ENCODE assay signal across 10 mouse cellular contexts in the genomic region with DNA sequence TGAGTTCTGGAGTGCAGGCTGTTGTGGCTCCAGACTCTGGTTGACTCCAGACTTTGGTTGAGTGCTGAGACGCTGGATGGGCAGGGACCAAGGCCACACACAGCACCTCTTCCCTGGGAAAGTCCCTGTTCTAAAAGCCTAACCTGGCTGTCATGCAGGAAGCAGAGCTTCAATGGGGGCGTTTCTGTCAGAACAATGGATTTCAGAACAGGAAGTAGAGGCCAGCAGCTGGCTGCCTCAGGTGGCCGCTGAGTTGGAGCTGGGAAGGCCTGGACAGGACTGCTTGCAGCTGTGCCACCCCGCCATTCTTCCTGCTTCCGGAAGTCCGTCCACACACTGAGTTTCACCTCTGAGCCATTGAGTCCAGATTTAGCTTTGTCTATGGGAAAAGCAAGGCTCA. TPM values are rescaled to one million over a fixed set of nuclear protein-coding genes. Genes with fewer than 3 reads are reported as not detected.
DNase-seq lines count a peak whose midpoint lies in the region; ATAC-seq and TF ChIP-seq lines count a peak whose summit lies in the region.
"Had no signal": no experiment of that assay in that cellular context is flagged by ENCODE, and none has a peak within 500 bp of the region (broad histone marks: within the 10 kb centered on the region; RNA-seq: fewer than 3 reads in every experiment).

No protein-coding gene starts in this region.

- TF ChIP-seq EP300 in stomach, postnatal 0 days (optimal IDR thresholded peaks at IDR 0.05), result no peak

- no peak for TF ChIP-seq POLR2A in spleen, adult 2 months (IDR thresholded peaks at IDR 0.05; ENCODE audit: low read depth, low read length)

- DNase-seq in adrenal gland, postnatal 14 days, result peak; percentile 63
- DNase-seq in adrenal gland, postnatal 4 days (ENCODE audit: low spot score in 2 of 2), result no peak
- DNase-seq in spleen, adult 2 months (ENCODE audit: low read depth in 1 of 2, low spot score in 2 of 2), result no peak
- DNase-seq in spleen, adult 18-20 months, result no peak
- DNase-seq in stomach, postnatal 0 days (ENCODE audit: low spot score), result no peak
- no peak for DNase-seq in cerebellum, postnatal 36 days
- no peak for DNase-seq in yolk sac, embryonic 10.5 days (ENCODE audit: low spot score)
- DNase-seq: retina, postnatal 1 day had no signal

- H3K9me3 ChIP-seq in kidney, embryonic 14.5 days (ENCODE audit: control insufficient read depth, low read length), result no peaks in the 10 kb centered on the region
- no peaks in the 10 kb centered on the region for H3K9me3 ChIP-seq in stomach, postnatal 0 days (ENCODE audit: control insufficient read depth, low read length)

- TF ChIP-seq CTCF in spleen, adult 2 months (IDR thresholded peaks at IDR 0.05; ENCODE audit: extremely low read depth, insufficient read depth, insufficient read length, insufficient replicate concordance), result no peak
- no peak for TF ChIP-seq CTCF in stomach, postnatal 0 days (IDR thresholded peaks at IDR 0.05; ENCODE audit: low read depth)

- no peak overlapping the region for H3K4me2 ChIP-seq in kidney, embryonic 14.5 days (replicated peaks; ENCODE audit: low read depth, low read length)
- H3K4me2 ChIP-seq in stomach, postnatal 0 days (replicated peaks; ENCODE audit: low read depth), result no peak overlapping the region

- ATAC-seq in kidney, embryonic 14.5 days (ENCODE audit: low FRiP score, low TSS enrichment), result no peak
- ATAC-seq in stomach, postnatal 0 days (ENCODE audit: low FRiP score, low TSS enrichment), result peak; percentile 8; the same call in 1 of the 2 replicates

- no peaks in the 10 kb centered on the region for H3K36me3 ChIP-seq in spleen, adult 2 months (ENCODE audit: control insufficient read depth, insufficient read depth, low read length)
- H3K36me3 ChIP-seq in kidney, embryonic 14.5 days (ENCODE audit: control insufficient read depth, insufficient read depth, low read length), result 0 out of 2 replicates have a peak, but pooled peaks cover 3% of the 10 kb centered on the region
- H3K36me3 ChIP-seq in stomach, postnatal 0 days (ENCODE audit: control insufficient read depth, insufficient read depth, low read length), result no peaks in the 10 kb centered on the region

- H3K9ac ChIP-seq in kidney, embryonic 14.5 days (ENCODE audit: low read depth, low read length), result no peak overlapping the region
- H3K9ac ChIP-seq in stomach, postnatal 0 days (ENCODE audit: low read length), result no peak overlapping the region

- no peaks in the 10 kb centered on the region for H3K4me1 ChIP-seq in spleen, adult 2 months (ENCODE audit: control insufficient read depth, insufficient read depth, insufficient read length)
- no peaks in the 10 kb centered on the region for H3K4me1 ChIP-seq in kidney, embryonic 14.5 days (ENCODE audit: control insufficient read depth, insufficient read depth, low read length)
- 0 out of 2 replicates have a peak, but pooled peaks cover 2% of the 10 kb centered on the region for H3K4me1 ChIP-seq in stomach, postnatal 0 days (replicated peaks; ENCODE audit: control insufficient read depth, insufficient read depth)

- WGBS in spleen, adult 2 months, result 53% methylated on average over 6 of the region's 6 CpGs
- WGBS in kidney, embryonic 14.5 days, result 57% methylated on average over 6 of the region's 6 CpGs
- WGBS in stomach, postnatal 0 days, result 60% methylated on average over 6 of the region's 6 CpGs

- H3K27me3 ChIP-seq in spleen, adult 2 months (ENCODE audit: control insufficient read depth, insufficient read depth, low read length), result no peaks in the 10 kb centered on the region
- no peaks in the 10 kb centered on the region for H3K27me3 ChIP-seq in kidney, embryonic 14.5 days (ENCODE audit: control insufficient read depth, insufficient read depth, low read length)
- no peaks in the 10 kb centered on the region for H3K27me3 ChIP-seq in stomach, postnatal 0 days (ENCODE audit: control insufficient read depth, insufficient read depth, low read length)

- 0 out of 2 replicates have a peak overlapping the region, but pooled peaks have one; percentile 8 for H3K27ac ChIP-seq in spleen, adult 2 months (ENCODE audit: insufficient read depth, low read length)
- peak overlapping the region; percentile 30; the same call in 1 of the 2 replicates for H3K27ac ChIP-seq in kidney, embryonic 14.5 days (ENCODE audit: low read depth, low read length)
- no peak overlapping the region for H3K27ac ChIP-seq in stomach, postnatal 0 days (replicated peaks)

- no peak overlapping the region for H3K4me3 ChIP-seq in spleen, adult 2 months (ENCODE audit: extremely low read depth, insufficient read depth, insufficient read length)
- no peak overlapping the region for H3K4me3 ChIP-seq in kidney, embryonic 14.5 days (ENCODE audit: low read length)
- no peak overlapping the region for H3K4me3 ChIP-seq in stomach, postnatal 0 days (ENCODE audit: low read depth, low read length)

RNA-seq across cellular contexts. Expression of gene Tnfaip8l1, which starts 7.6 kb away (rescaled TPM):
- total RNA-seq in adrenal gland, postnatal 14 days (2021), result 8.2 and 8.6 TPM in 2 replicates
- total RNA-seq in adrenal gland, postnatal 4 days (2021), result 1 to 10 TPM; 8.0 to 9.2 TPM
- polyA plus RNA-seq in spleen, adult 2 months (2012; rRNA removed), result 6.6 and 7.3 TPM in 2 replicates
- 11.4 and 11.8 TPM in 2 replicates for polyA plus RNA-seq in kidney, embryonic 14.5 days (2014; fragmentation: Nextera tagmentation; extraction: Ambion mirVana)
- 4.4 and 5.2 TPM in 2 replicates for polyA plus RNA-seq in stomach, postnatal 0 days (2015; fragmentation: Nextera tagmentation; extraction: Ambion mirVana)

RNA-seq across cellular contexts. Expression of gene Mydgf, which starts 13.9 kb away (rescaled TPM):
- total RNA-seq in adrenal gland, postnatal 14 days (2021), result 61.6 and 63.5 TPM in 2 replicates
- total RNA-seq in adrenal gland, postnatal 4 days (2021), result 10 to 100 TPM; 65.9 to 66.3 TPM
- polyA plus RNA-seq in spleen, adult 2 months (2012; rRNA removed), result 27.5 and 36.4 TPM in 2 replicates
- 80.5 and 89.2 TPM in 2 replicates for polyA plus RNA-seq in kidney, embryonic 14.5 days (2014; fragmentation: Nextera tagmentation; extraction: Ambion mirVana)
- 77.0 and 83.0 TPM in 2 replicates for polyA plus RNA-seq in stomach, postnatal 0 days (2015; fragmentation: Nextera tagmentation; extraction: Ambion mirVana)

RNA-seq across cellular contexts. Expression of gene Sema6b, which starts 29.7 kb away (rescaled TPM):
- 11.9 and 15.2 TPM in 2 replicates for total RNA-seq in adrenal gland, postnatal 14 days (2021)
- 10 to 100 TPM in 1 of 2 experiments, 1 to 10 TPM in 1; 9.6 to 12.2 TPM for total RNA-seq in adrenal gland, postnatal 4 days (2021)
- 9.1 and 11.8 TPM in 2 replicates for polyA plus RNA-seq in spleen, adult 2 months (2012; rRNA removed)
- 1.4 TPM in 2 replicates for polyA plus RNA-seq in kidney, embryonic 14.5 days (2014; fragmentation: Nextera tagmentation; extraction: Ambion mirVana)
- 0.31 and 0.39 TPM in 2 replicates for polyA plus RNA-seq in stomach, postnatal 0 days (2015; fragmentation: Nextera tagmentation; extraction: Ambion mirVana)

RNA-seq across cellular contexts. Expression of gene Lrg1, which starts 48.0 kb away (rescaled TPM):
- 58.3 and 63.2 TPM in 2 replicates for total RNA-seq in adrenal gland, postnatal 14 days (2021)
- 10 to 100 TPM in 1 of 2 experiments, 1 to 10 TPM in 1; 5.5 to 10.1 TPM for total RNA-seq in adrenal gland, postnatal 4 days (2021)
- polyA plus RNA-seq in spleen, adult 2 months (2012; rRNA removed), result 56.0 and 79.2 TPM in 2 replicates
- not detected in 2 replicates for polyA plus RNA-seq in kidney, embryonic 14.5 days (2014; fragmentation: Nextera tagmentation; extraction: Ambion mirVana)
- 1.2 and 1.9 TPM in 2 replicates for polyA plus RNA-seq in stomach, postnatal 0 days (2015; fragmentation: Nextera tagmentation; extraction: Ambion mirVana)
- polyA plus RNA-seq: forebrain, embryonic 16.5 days had no signal

RNA-seq across cellular contexts. Expression of gene Dpp9, which starts 48.9 kb away (rescaled TPM):
- 31.5 and 33.4 TPM in 2 replicates for total RNA-seq in adrenal gland, postnatal 14 days (2021)
- 10 to 100 TPM; 34.4 to 37.3 TPM for total RNA-seq in adrenal gland, postnatal 4 days (2021)
- 34.4 and 46.4 TPM in 2 replicates for polyA plus RNA-seq in spleen, adult 2 months (2012; rRNA removed)
- polyA plus RNA-seq in kidney, embryonic 14.5 days (2014; fragmentation: Nextera tagmentation; extraction: Ambion mirVana), result 31.5 and 40.3 TPM in 2 replicates
- 13.8 and 14.0 TPM in 2 replicates for polyA plus RNA-seq in stomach, postnatal 0 days (2015; fragmentation: Nextera tagmentation; extraction: Ambion mirVana)
